Mouse (Mus musculus) testis, adult 2 months (tissue): ENCODE measurements around the gene Slc37a2.

Experiments
- CTCF ChIP-seq: fragments of 200-500 bp; IDR thresholded peaks from 2 replicates; pipeline ENCODE4 v1.5.1; 2012; ENCODE audit warnings: low read depth, mild to moderate bottlenecking, inconsistent platforms, low read length, moderate library complexity; ENCODE audit not compliant: control insufficient read depth, insufficient read depth, insufficient replicate concordance
- POLR2A ChIP-seq: fragments of 200-500 bp; IDR thresholded peaks from 2 replicates; pipeline ENCODE4 v1.6.1; 2012; ENCODE audit warnings: low read depth, mild to moderate bottlenecking, inconsistent platforms, low read length, moderate library complexity; ENCODE audit not compliant: control insufficient read depth

DNA sequence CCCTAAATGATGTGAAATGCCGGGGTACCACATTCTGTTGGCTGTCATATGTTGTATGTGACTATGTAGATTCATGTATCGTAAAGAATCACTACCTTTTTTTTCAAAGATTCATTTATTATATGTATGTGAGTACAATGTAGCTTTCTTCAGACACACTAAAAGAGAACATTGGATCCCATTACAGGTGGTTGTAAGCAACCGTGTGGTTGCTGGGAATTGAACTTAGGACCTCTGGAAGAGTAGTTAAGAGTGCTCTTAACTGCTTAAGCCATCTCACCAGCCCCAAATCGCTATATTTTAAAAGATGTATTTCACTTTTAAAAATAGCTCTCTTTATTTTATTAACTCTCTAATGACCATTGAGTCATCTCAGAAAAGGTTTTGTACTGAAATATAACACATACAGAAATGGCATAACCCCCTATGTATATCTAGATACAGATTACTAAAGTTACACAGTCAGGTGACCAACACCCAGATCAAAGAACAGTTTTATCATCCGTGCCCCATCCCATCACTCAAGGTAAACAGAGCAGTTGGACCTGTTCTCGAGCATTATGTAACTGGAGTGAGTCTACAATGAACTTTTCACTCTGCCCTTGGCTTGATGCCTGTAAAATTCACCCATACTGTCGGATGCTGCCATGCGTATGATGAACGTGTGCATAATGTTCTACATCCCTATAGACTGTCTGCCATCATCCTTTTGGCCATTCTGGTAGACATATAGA is 41.0 kb downstream of the Slc37a2 start:
- no peak for TF ChIP-seq CTCF
- TF ChIP-seq POLR2A, result no peak
